Mouse (Mus musculus) kidney, postnatal 25 days (tissue): ENCODE data around the gene Svop.

Experiments used
- DNase-seq, 2 experiments: peaks; one replicate each; pipeline ENCODE4 v3.0.0; 2021; ENCODE audit warnings: mixed read lengths in 2 of 2

Gene Svop

DNA sequence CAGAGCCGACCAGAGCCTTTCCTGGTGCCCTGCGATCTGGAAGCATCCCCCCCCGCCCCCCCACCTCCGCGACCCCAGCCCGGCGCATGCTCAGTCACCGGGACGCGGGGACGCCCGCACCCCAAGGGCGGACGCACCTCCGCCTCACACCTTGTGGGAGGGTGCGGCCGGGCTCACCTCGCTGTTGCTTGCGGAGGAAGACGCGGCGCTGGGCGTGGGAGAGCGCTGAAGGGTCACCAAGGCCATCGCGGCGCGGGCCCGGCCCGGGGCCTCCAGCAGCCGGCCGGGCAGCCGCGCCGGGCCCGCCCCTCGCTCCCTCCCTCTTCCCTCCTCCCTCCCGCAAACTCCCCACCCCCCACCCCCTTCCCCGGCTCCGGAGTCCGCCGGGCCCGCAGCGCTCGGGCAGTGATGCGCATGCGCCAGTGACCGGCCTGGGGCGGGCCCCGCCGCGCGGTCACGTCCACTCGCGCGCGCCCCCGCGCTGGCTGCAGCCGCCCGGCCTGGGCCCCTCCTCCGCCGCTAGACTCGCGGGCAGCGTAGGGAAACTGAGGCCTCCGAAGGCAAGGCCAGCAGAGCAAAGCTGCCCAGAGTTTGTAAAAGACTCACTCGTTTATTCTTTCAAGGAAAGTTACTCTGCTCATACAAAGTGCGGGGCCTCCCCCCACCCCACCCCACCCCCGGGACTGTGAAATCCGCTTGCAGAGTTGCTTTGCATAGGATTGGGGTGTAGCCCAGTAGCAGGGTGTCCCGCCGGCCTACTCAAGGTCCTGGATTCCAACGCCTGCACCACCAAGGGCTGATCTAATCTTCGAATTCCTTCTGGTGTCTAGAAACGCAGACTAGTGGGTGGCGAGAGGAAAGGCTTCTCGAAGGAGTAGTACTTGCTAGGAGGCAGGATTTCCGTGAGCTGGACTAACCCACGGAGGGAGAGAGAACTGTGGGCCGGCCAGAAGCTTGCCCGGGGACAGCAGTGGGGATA, 97.6 kb downstream of the Svop start, which contains the start of gene Ssh1:
Gene Ssh1, minus strand, starts transcription at position 408 of the 979 bp plus-strand sequence.
- peak; percentile 90 to 95 for DNase-seq

DNA sequence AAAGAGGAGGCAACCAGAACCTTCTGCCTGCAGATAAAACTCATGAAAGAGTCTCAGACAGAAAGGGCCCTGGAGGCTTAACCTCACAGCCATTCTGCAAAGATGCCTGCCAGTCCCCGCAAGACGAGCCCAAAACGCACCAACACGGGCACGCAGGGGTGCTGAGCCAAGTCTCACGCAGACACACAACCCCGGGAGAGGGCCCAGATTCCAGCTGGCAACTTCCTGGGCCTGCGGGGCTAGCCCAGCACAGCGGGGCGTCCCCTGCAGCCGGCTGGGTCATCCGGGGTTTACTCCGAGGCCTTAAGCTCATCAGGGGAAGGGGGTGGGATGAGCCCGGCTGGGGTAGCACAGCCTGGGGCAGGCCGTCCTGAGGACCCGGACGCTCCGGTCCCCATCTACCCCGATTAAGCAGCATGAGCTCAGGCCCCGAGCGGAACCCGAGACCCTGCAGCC, 98.3 kb downstream of the Svop start:
- DNase-seq, result peak in 1 of 2 experiments; percentile 73

DNA sequence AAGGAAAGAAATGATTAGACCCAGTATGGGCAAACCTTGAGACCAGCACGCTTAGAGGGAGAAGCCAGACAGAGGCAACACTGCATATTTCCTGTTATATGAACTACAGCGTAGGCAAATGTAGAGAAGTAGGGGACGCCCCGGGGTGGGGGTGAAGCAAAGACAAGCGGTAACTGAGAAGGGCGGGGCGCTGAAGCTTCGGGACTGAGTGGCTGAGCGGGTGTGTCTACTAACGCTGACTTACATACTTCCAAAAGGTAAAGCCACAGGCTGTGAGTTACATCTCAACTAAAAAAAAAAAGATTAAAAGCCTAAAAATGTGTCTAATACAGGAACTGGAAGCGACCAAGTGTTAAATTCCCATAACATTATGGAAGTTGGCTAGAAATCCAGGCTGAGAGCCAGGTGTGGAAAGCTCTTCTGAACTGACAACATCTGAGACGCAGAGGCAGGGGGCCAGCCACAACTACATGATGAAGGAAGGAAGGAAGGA, 99.0 kb downstream of the Svop start:
- peak; percentile 57 to 65 for DNase-seq

DNA sequence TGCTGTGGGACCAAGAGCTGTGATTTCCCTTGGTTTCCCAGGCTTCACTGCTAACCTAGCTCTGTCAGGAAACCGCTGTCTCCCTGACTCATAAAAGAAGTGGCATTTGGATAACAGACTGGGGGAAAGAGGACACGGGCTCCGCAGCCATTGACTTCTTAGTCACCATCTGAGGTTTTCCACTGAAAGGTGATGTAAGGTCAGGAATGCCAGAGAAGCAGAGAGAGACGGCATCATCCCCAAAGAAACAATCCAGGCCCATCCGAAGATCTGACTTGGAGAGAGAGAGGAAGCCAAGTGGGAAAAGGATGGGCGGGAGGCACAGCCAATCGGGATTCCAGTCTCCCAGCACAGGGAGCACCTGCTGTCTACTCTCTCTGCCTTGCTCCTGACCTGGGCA, 100.2 kb downstream of the Svop start:
- DNase-seq, result no peak

DNA sequence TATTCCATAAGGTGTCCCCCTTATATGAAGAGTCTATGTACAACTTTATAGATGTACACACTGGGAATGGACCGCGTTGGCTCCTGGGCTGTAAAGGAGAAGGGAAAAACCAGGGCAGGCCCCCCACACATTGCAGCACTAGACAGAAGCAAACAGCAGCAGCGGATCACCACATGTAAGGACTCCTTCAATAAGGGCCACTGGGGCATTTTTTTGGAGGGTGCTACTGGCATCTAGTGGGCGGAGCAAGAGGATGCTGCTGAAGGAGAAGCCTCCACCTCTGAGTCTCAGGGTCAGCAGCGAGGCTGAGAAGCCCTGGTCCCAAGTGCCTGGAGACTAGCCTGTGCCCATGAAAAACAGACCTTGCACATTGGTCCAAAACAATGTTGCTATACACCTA, 100.8 kb downstream of the Svop start:
- DNase-seq, result no peak

DNA sequence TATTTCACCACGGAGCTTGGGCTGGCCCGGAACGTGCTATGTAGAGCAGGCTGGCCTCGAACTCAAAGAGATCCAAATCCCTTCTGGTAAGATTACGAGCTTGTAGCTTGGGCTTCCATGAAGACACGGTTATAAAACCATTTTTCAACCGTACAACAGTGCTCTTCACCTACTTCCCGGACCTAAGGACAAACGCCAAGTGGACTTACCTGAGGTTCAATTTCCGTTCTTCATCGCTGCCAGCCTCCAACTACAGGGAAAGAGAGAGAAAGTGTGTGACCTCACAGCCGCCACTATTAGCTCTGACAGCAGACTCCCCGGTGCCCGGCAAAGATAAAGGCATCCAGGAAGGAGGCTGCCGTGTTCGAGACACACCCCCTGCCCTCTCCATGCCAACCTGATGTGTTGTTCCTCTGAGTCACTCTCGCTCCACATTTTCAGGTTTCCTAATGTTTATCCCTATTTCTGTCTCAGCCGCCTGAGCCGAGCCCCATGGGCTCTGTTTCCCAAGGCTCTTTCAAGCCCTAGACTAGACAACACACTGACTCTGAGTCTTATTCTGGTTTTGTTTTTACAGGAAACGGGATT, 101.8 kb downstream of the Svop start:
- no peak for DNase-seq

DNA sequence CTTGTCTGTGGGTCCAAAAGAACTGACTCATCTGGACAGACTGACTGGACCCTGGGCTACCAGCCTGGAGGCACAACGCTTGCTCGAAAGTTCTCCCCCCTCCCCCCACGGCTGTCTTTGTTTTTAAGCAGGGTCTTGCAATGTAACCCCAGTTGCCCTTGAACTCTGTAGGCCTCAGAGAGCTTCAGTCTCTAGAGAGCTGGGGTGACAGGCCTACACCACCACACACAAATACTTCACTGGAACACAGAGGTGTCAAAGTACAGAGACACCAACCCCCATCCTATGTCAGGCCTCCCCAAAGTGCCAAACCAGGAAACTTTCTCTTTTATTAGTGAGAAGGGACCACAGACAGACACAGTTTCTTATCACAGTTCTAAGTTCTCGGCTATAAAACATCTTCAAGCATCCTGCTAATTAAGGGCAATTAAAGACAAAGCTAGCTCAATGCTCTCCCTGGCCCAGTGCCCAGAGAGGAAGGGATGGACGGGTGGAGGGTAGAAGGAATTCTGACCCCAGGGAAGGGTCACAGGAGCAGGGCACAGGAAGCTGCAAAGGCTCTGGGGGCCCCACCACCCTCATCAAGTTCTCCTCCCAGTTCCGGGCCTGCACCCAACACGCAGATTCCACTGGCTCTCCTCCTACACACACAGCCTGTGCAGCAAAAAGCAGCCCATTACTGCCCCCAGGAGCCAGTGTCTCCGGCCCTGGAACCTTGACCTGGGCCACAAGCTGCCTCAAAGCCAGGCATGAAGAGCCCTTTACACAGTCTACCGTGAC, 105.0 kb downstream of the Svop start:
- peak; percentile 89 to 93 for DNase-seq

DNA sequence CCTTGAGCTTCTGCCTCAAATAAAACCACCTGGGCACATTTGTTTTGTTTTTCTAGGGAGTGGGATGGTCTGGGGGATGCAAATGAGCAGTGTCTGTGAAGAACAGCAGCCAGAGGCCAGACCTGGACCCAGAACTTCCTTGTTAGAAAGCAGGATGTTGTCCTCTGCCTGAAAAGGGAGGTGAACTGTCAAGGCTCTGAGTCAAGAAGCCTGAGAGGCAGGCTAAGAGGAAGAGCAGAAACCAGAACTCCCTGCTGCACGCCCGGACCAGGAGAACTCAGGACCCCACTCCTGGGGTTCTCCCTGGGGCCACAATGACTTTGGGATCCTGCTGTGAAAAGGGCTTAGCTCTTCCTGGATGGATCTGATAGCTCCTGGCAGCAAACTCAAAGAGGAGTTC, 105.6 kb downstream of the Svop start:
- no peak for DNase-seq

DNA sequence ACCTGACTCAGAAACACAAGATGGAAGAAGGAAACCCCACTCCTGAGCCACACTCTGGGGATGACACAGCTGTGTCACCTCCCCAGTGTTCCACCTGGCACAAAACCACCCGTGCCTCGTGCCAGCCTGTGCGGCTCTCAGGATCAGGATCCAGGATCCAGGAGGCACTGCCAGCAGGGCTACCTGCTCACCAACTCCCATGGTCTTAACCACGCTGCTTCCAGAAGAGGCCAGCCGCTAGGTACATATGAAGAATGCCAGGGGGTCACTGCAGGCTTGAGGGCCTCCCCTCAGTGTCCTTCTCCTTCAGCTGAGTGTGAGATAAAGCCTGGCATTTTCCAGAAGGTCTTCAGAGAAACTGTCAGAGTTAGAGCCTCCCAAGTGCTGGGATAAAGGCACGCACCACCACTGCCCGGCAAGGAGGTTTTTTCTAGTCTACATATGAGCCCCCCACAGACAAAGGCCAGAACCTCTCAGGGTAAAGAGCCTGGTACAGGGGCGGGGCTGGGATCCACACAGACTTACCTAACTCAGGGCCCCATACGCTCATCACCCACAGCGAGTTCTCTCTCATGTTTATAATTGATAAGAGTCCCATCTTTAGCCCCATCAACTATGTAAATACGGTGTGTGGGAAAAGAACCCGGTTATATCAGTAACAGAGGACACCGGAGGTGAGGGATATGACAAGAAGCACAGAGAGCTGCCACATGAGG, 107.2 kb downstream of the Svop start:
- DNase-seq, result no peak

DNA sequence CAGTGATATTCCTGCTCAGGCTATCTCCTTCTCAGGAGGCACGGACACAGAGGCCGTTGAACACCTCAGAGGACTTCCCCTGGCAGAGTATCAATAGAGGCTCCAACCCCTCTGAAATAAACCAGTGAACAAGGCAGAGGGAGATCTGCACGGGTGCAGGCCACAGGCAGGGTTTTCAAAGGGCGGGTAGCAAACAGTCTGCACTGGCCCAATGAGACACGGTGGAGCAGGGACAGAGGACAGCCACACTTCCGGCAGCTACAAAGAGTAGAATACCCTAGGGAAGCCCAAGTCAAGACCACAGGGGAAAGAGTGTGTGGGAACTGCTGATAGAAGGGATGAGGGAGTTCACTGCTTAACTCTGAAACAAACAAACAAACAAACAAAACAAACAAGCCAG, 107.8 kb downstream of the Svop start:
- no peak for DNase-seq

DNA sequence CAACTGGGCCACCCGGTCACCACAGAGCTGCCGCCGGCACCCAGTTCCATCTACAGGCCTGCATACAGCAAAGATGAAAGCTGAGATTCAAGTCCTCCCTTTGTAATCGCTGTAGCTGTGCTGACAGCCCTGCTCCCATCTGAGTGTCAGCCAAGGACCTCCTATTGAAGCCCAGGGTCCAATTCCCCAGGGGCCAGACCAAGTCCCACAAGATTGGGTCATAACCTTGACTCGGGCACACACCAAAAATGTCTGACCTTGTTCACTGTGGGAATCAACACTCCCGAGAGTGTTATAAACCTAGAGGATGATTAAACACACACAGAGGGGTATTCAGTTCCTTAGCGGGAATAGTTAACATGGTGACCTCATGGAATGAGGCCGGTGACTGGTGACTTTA, 109.5 kb downstream of the Svop start:
- DNase-seq, result peak in 1 of 2 experiments; percentile 61

DNA sequence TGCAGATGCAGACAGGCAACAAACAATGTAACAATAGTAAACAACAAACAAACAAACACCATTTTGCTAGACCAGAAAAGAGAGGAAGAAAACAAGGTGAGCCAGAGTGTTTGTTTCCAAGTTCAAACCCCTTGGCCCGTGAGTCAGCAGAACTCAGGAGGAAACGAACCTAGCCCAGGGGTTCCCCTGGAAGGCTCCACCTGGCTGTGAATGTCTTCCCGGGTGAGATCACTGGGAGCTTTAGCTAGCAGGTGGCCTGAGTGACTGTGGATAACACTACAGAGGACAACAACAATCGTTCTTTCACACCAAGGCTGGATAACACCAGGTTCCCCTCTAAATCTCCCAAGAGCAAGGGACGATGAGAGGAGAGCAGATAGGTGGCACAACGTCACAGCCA, 110.2 kb downstream of the Svop start:
- no peak for DNase-seq

DNA sequence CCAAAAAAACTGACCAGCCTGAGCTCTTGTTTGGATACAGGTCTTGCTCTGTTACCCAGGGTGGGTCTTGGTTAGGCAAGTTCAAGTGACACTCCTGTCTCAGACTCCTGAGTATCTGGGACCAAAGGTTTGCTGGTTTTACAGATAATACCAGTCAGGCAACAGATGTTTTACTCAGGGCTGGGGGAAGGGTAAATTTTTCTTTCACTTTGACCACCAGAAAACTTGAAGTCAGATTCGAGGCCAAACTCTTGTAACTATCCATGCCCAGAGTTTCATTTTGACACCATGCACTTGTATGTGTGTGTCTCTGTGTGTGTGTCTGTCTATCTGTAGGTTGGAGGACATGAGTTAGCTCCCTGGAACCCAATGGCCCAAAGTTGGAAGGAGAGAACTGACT, 110.9 kb downstream of the Svop start:
- no peak for DNase-seq

DNA sequence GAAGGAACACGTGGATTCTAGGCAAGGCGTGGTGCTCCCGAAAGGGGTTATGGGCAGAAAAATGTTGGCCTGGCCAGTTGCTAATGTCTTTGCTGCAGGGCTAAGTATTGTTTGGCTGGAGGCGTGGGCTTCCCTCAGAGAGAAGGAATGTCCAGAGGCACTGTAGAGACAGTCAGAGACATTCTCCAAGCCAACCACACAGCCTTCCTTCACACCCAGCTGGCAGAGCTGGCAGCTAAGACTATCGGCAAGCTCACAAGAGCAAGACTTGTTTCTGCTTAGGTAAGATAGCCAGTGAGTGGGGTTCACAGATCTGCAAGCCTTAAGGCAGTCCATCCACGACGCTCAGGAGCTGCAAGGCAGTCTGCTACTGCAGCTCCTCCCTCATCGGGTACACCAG, 114.1 kb downstream of the Svop start:
- no peak for DNase-seq
